Mouse (Mus musculus): ENCODE measurements around the gene Gm4064. TPM values are rescaled to one million over a fixed set of nuclear protein-coding genes. Genes with fewer than 3 reads are reported as not detected.
"Not testable (repeated sequence)": the region's sequence is repeated elsewhere in the genome, so short reads cannot be mapped to it uniquely, and the experiment has no call there.

Gene Gm4064
- not detected in 2 replicates for polyA plus RNA-seq (2014; fragmentation: Nextera tagmentation; extraction: Ambion mirVana)

GRCm38 (mm10) chrY:2796105-2796504 lies at the start of gene Gm4064:
TSS of gene Gm4064 (minus strand) at chrY:2796205.
- H3K9ac ChIP-seq (ENCODE audit: low read length); H3K4me3 ChIP-seq (ENCODE audit: low read depth, low read length); H3K4me2 ChIP-seq (ENCODE audit: low read length); H3K9me3 ChIP-seq (replicated peaks; ENCODE audit: control insufficient read depth, low read length); H3K27ac ChIP-seq (ENCODE audit: low read depth, low read length); ATAC-seq; H3K27me3 ChIP-seq (replicated peaks; ENCODE audit: control insufficient read depth, insufficient read depth, low read length); H3K4me1 ChIP-seq (ENCODE audit: control insufficient read depth, insufficient read depth, low read length); DNase-seq (ENCODE audit: low spot score); H3K36me3 ChIP-seq (ENCODE audit: control insufficient read depth, insufficient read depth, low read length): not testable (repeated sequence)
- WGBS, result no CpG with 5 or more reads among the region's 8 CpGs

- H3K36me3 ChIP-seq (ENCODE audit: control insufficient read depth, insufficient read depth, low read length); H3K9ac ChIP-seq (ENCODE audit: low read length); ATAC-seq; H3K27ac ChIP-seq (ENCODE audit: low read depth, low read length); H3K4me2 ChIP-seq (ENCODE audit: low read length); H3K4me3 ChIP-seq (ENCODE audit: low read depth, low read length); H3K4me1 ChIP-seq (ENCODE audit: control insufficient read depth, insufficient read depth, low read length); DNase-seq (ENCODE audit: low spot score); H3K27me3 ChIP-seq (replicated peaks; ENCODE audit: control insufficient read depth, insufficient read depth, low read length); H3K9me3 ChIP-seq (replicated peaks; ENCODE audit: control insufficient read depth, low read length): not testable (repeated sequence)
- WGBS, result no CpG with 5 or more reads among the region's 9 CpGs
Observed at GRCm38 (mm10) chrY:2830380-2830779, 34.4 kb upstream of the Gm4064 start, which contains the start of the genes Rbmy and Gm10256. TSS of gene Rbmy (plus strand) at chrY:2830680. TSS of gene Gm10256 (plus strand) at chrY:2830699.

Other genes starting within 250 kb of the Gm4064 start
- gene H2al2c, start 197.1 kb downstream of the Gm4064 start, polyA plus RNA-seq (2014; fragmentation: Nextera tagmentation; extraction: Ambion mirVana), result not detected in 2 replicates
- gene Sry, start 132.5 kb downstream of the Gm4064 start, polyA plus RNA-seq (2014; fragmentation: Nextera tagmentation; extraction: Ambion mirVana), result not detected in 2 replicates
- gene H2al2b, start 75.5 kb downstream of the Gm4064 start, polyA plus RNA-seq (2014; fragmentation: Nextera tagmentation; extraction: Ambion mirVana), result not detected in 2 replicates
- gene Rbmy, start 34.5 kb upstream of the Gm4064 start, polyA plus RNA-seq (2014; fragmentation: Nextera tagmentation; extraction: Ambion mirVana), result not detected in 2 replicates
- not detected in 2 replicates for gene Gm10256, start 34.5 kb upstream of the Gm4064 start, polyA plus RNA-seq (2014; fragmentation: Nextera tagmentation; extraction: Ambion mirVana)
- gene Gm10352, start 104.8 kb upstream of the Gm4064 start, polyA plus RNA-seq (2014; fragmentation: Nextera tagmentation; extraction: Ambion mirVana), result not detected in 2 replicates
- not detected in 2 replicates for gene Gm29289, start 136.4 kb upstream of the Gm4064 start, polyA plus RNA-seq (2014; fragmentation: Nextera tagmentation; extraction: Ambion mirVana)

Measured in forebrain, embryonic 14.5 days (tissue).